Mouse (Mus musculus): ENCODE data around the gene Trpd52l3.
A peak's percentile ranks its signal among the peaks of the same experiment; 100 is the strongest.
"Not testable (repeated sequence)": the region's sequence is repeated elsewhere in the genome, so short reads cannot be mapped to it uniquely, and the experiment has no call there.

Gene Trpd52l3

GRCm38 (mm10) chr19:30003621-30004020 is at the start of gene Trpd52l3:
Gene Trpd52l3, plus strand, starts transcription at chr19:30003790.
- DNase-seq (ENCODE audit: low spot score), result no peak

- DNase-seq (ENCODE audit: low spot score), result no peak
These were observed 49.8 kb upstream of the Trpd52l3 start for GRCm38 (mm10) chr19:29953833-29954232.

DNA sequence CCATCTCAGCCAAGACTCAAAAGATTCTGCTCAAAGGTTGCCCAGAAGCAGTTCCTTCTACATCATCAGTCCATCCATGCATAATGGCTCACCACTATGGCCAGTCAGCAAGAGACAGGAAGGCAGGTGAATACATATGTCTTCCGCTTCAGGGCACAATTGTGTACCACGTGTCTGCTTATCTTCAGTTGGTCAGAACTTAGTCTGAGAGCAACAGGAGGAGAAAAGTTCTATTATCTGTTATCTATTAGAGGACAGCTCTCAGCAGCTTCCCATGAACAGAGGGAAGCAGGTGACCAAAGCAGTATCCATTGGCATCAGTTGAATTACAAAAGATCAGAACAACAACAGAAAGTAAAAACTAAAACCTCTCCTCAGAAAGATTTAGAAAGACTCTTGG is 48.1 kb upstream of the Trpd52l3 start:
- no peak for DNase-seq (ENCODE audit: low spot score)

DNA sequence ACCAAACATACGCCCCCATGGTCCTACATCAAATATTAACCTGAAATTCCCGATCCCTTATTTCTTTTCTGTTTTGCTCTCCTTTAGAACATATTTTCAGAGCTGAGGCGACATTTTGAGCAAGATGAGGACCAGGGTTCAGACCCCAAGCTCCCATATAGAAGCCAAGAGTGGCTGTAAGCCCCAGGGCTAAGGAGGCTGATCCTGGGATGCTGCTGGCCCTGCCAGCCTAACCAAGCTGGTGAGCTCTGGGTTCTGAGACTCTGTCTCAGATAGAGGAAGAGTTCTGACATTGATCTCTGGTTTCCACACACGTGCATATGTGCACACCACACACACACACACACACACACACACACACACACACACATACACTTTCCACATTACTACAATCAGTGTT is 42.7 kb upstream of the Trpd52l3 start:
- no peak for DNase-seq (ENCODE audit: low spot score)

GRCm38 (mm10) chr19:29961842-29962241 is 41.7 kb upstream of the Trpd52l3 start:
- no peak for DNase-seq (ENCODE audit: low spot score)

DNA sequence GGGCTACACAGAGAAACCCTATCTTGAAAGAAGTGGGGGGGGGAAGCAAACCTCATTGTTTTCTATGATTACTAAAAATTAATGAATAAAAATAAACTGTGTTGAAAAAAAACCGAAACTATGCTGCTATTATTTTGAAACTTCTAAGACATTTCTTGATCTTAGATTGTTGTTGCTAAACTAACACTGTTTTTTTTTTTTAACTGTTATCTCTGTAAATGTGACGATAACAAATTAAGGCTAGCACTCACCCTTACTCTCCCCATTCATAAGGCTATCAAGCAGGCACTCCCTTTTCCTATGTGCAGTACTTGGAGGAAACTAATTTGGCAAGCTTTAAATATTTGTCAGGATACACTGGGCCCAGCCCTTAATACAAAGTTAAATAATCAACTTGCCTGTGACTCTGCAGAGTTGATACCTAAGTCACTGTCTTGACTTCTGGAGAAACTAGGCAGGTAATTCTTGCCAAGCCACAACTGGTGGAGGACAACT is 39.9 kb upstream of the Trpd52l3 start:
- no peak for DNase-seq (ENCODE audit: low spot score)

DNA sequence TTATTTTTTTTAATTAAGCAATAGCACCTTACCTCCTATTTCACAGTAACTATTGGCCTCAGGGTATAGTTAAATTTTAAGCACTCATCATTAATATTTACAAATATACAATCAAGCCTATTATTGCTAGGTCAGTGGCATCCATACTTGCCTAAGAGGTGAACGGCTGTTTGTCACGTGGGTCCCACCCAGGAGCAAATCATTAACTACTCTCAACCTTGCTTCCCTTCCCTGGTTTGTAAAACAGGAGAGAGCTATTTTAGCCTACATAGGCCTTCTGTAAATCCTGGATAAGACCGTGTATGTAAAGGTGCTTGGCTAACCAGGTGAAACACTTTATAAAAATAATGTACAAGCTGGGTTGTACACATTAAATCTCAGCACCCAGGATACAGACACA is 35.6 kb upstream of the Trpd52l3 start:
- no peak for DNase-seq (ENCODE audit: low spot score)

GRCm38 (mm10) chr19:29973396-29973795 is 30.2 kb upstream of the Trpd52l3 start:
- DNase-seq (ENCODE audit: low spot score), result no peak

DNA sequence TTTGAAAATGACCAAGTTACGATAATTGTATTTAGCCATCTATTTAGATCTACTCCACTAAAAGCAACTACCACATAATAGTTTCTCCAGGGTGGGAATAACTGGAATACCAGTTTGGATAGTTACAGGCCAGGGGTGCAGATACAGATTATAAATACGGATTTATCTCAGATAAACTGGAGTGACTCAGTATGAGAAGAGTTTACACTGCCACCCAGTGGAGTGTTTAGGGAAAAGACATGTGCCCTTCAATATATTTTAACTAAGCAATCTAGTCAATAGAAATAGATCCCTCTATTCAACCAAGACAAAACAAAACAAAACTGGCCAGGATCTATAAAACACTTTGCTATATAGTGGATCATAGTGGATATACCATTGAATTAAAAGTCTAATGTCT is 24.7 kb upstream of the Trpd52l3 start:
- DNase-seq (ENCODE audit: low spot score), result peak; percentile 14

DNA sequence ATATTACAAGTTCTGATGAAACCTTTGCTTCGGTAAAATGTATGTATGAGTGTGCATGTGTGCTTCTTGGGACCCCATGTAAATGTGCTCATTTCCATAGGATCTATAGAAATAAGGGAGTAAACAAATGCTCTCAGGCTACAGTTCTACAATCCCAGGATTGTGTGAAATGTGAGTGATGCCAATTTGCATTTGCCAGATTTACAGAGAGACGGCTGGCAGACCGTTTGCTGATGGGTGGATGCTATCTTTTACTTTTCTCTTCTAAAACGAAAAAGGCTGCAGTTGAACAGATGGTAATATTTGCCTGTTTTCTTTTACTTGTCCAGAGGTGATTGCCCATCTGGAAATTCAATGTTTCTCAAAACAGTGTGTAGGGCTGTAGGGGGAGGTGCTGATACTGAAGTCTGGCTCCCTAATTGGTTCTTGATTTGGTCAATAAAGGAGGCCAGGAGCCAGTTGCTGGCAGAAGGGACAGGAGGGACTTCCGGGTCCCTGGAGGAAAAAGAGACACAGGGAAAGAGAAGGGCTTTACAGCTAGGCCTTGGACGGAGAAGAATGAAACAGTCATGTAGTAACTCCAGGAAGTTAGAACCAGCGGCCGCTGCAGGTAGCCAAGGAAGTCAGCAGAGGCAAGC is 24.0 kb upstream of the Trpd52l3 start:
- DNase-seq (ENCODE audit: low spot score), result no peak

- DNase-seq (ENCODE audit: low spot score), result no peak
These were observed 19.2 kb upstream of the Trpd52l3 start for GRCm38 (mm10) chr19:29984208-29985005.

DNA sequence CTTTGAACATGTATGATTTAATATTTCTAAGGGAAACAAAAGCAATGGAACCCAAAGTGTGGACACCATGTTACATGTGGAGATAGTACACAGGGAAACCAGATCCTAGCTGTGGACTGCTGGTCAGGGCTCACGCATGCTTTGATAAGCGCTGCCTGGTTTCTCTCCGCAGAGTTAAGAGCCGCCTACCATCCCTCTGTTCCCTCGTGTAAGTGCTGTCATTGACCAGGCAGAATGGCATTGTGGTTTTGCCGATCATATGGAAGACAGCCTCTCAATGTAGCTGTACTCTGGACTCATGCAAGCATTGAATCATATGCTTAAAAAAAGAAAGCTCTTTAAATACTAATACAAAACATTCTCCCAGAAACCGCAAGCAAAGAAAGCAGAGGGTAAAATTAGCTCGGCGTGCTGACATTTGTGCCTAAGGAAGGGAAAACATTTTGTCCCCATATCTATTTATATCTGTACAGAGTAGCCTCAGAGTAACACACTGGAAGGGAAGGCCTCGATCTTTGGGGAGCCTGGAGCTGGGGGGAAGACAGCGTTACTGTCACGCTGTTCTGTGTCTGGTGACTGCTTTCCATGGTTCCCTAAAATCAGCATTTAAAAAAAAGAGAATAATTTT is 17.0 kb upstream of the Trpd52l3 start:
- no peak for DNase-seq (ENCODE audit: low spot score)

- no peak for DNase-seq (ENCODE audit: low spot score)
These were observed 2.9 kb upstream of the Trpd52l3 start for GRCm38 (mm10) chr19:30000406-30001365.

GRCm38 (mm10) chr19:30001550-30001949 is 2.0 kb upstream of the Trpd52l3 start:
- no peak for DNase-seq (ENCODE audit: low spot score)

DNA sequence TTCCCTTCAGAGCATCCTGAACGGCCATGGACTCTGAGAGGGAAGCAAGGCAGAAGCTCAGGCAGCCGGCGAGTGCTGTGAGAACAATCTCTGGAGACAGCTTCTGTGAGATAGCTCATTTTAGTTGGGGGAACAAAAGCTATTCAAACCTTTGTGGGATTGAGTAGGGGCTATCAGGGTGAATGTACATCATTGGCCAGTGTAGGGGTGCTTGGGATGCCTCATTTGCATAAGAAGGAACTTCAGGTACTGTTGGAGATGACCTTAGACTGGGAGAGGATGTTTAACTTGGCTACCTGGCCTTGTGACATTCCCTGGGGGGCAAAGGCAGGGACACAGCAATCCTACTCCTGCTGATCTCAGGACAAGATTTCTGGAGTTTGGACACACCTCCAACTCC is 2.8 kb downstream of the Trpd52l3 start:
- DNase-seq (ENCODE audit: low spot score), result no peak

GRCm38 (mm10) chr19:30010520-30011296 is 7.1 kb downstream of the Trpd52l3 start:
- no peak for DNase-seq (ENCODE audit: low spot score)

GRCm38 (mm10) chr19:30014331-30014730 is 10.7 kb downstream of the Trpd52l3 start:
- no peak for DNase-seq (ENCODE audit: low spot score)

DNA sequence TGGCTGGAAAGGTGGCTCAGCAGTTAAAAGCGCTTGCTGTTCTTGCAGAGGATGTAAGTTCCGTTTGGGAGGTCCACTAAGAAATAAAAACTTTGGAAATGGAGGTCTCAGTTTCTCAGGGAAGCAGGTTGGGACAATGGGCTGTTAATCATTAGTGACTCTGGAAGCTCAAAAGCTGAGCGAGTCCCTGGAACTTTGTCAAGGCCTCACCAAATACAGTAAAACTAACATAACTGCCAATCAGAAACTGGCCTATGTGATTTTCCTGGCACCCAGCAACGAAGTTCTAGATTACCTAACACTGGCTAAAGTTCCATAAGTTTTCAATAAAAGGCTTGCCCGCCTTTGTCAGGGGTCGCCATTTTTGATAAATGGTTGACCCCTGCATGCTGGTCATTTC is 12.6 kb downstream of the Trpd52l3 start:
- no peak for DNase-seq (ENCODE audit: low spot score)

DNA sequence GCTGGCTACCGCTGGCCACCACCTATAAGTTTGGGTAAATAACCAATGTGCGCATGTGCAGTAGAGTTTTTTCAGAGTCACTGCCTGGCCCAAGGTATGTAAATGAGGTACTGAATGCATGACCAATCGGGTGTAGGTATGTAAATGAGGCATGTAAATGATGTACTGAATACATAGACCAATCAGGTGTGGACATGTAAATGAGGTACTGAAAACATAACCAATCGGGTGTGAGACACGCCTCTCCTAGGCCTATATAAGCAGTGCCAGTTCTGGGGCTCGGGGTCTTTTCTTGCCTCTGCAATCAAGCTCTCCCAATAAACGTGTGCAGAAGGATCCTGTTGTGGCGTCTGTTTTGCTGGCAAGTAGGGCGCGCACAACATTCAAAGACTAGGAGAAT is 19.8 kb downstream of the Trpd52l3 start:
- not testable (repeated sequence) for DNase-seq (ENCODE audit: low spot score)

DNA sequence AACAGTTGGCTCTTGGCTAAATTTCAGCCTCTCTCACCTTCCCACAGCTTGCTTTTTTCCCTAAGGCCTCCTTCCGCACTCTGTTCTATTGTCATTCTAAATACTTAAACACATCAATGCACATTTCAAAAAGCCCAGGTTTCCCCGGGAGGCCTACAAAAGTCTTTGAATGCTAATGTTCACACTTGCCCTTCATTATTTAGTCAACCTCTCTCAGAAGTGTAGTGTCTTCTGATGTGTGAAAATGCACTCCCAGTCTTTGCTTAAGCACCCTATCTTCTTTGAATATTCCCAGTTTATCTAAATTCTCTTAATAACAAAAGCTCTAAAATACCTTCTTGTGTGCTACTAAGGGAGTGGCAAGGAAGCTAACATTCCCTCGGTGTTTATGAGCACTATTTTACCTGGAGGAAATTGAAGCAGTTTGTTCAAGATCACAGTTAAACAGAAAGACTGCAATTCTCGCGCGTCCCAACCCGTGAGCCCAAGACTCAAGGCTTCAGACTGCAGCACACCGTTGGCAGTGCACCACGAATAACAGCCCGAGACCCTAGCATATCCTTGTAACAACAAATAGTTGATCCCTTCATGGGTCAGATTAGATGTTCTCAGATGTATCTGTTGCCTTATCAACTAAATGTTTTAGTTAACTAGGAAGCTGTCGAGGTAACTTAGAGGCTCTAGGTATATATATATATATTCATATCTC is 25.6 kb downstream of the Trpd52l3 start:
- no peak for DNase-seq (ENCODE audit: low spot score)
